Mouse (Mus musculus): ENCODE data around the gene Pde4b. TPM values are rescaled to one million over a fixed set of nuclear protein-coding genes. Genes with fewer than 3 reads are reported as not detected.
"Not testable (repeated sequence)": the region's sequence is repeated elsewhere in the genome, so short reads cannot be mapped to it uniquely, and the experiment has no call there.

Gene Pde4b
- polyA plus RNA-seq (2012; ENCODE audit: insufficient read depth, insufficient read length, missing spikeins), result 17.2 and 19.5 TPM in 2 replicates

- TF ChIP-seq CTCF (IDR thresholded peaks at IDR 0.05; ENCODE audit: low read depth, low read length) (no peak), POLR2A (IDR thresholded peaks at IDR 0.05; ENCODE audit: borderline replicate concordance, low read depth, low read length) (no peak)
- Histone ChIP-seq H3K27ac (ENCODE audit: insufficient read depth, low read depth, low read length) (no peak within 1 kb of the TSS), H3K4me1 (ENCODE audit: control insufficient read depth, insufficient read depth, low read length) (no peaks in the 10 kb centered on the region), H3K4me3 (ENCODE audit: insufficient read depth, low read length) (no peak within 1 kb of the TSS)
These were observed at the start of gene Pde4b for GRCm38 (mm10) chr4:102087091-102087565. TSS of gene Pde4b (plus strand) at chr4:102087543.

GRCm38 (mm10) chr4:102040190-102040589, 47.2 kb upstream of the Pde4b start:
- Histone ChIP-seq H3K4me3 (ENCODE audit: insufficient read depth, low read length) (no peak overlapping the region), H3K27ac (ENCODE audit: insufficient read depth, low read depth, low read length) (no peak overlapping the region), H3K4me1 (ENCODE audit: control insufficient read depth, insufficient read depth, low read length) (no peaks in the 10 kb centered on the region)
- TF ChIP-seq CTCF (IDR thresholded peaks at IDR 0.05; ENCODE audit: low read depth, low read length), result no peak
- no peak for TF ChIP-seq POLR2A (IDR thresholded peaks at IDR 0.05; ENCODE audit: borderline replicate concordance, low read depth, low read length)

DNA sequence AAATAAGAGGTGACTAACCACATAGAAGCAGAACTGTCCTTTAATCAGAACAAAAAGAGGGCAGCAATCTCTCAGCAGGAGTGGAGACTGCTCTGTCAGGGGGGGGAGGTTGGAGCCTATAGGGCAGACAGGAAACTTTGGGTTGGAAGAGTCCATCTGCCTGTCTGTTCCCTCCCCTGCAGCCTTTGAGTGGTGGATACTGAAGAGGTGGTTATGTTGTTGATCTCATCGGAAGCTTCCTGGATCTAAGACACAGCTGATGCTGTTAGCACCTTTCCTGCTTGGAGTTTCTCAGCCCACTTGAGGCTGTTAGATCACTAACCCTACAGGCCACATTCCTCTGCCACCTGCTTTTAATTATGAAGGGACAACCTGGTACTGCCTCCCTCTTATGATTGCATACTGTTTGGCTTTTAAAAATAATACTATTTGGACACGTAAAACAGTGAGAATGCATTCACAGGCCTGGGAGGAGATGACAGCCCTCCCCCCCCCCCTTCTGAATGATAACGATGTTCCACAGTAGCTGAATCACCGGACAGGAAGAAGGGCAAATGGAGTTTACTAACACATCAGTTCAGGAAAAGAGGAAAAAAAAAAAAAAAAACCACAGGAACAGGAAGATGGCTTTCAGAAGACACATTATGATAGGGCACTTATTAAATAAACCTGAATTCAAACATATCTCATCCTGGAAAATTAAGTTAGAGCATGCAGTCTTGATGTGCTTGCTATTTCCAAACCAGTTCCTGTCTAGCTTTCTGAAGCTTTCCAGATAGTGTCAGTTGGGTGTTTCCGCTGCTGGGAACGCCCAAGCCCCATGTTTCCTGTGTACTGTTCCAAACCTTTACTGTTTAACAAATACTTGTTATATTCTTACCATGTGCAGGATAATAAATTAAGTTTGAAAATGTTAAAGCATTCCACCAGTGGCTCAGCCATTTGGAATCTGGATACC, 41.9 kb upstream of the Pde4b start:
- Histone ChIP-seq H3K4me3 (ENCODE audit: insufficient read depth, low read length) (no peak overlapping the region), H3K27ac (ENCODE audit: insufficient read depth, low read depth, low read length) (no peak overlapping the region), H3K4me1 (ENCODE audit: control insufficient read depth, insufficient read depth, low read length) (no peaks in the 10 kb centered on the region)
- TF ChIP-seq POLR2A (IDR thresholded peaks at IDR 0.05; ENCODE audit: borderline replicate concordance, low read depth, low read length) (no peak), CTCF (IDR thresholded peaks at IDR 0.05; ENCODE audit: low read depth, low read length) (no peak)

GRCm38 (mm10) chr4:102049368-102049767, 38.0 kb upstream of the Pde4b start:
- not testable (repeated sequence) for H3K27ac ChIP-seq (ENCODE audit: insufficient read depth, low read depth, low read length); H3K4me3 ChIP-seq (ENCODE audit: insufficient read depth, low read length); H3K4me1 ChIP-seq (ENCODE audit: control insufficient read depth, insufficient read depth, low read length)

DNA sequence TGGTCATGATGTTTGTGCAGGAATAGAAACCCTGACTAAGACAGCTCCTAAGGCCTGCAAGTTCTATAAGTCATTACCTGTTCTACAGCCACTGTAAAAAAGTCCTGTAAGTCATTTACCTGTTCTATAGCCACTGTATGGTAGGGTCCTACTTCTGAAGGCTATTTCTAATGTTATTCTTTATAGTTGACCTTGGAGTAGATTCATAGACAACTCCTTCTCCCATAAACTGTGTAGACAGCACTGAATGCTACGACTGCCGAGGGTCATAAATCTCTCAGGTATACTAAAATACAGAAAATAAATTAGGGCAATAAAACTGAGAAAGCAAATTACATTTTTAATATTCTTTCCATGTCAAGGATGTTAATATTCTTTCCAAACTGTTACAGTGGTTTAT, 26.0 kb upstream of the Pde4b start:
- no peak overlapping the region for H3K4me3 ChIP-seq (ENCODE audit: insufficient read depth, low read length)

GRCm38 (mm10) chr4:102069314-102069713, 18.0 kb upstream of the Pde4b start:
- no peak overlapping the region for H3K4me3 ChIP-seq (ENCODE audit: insufficient read depth, low read length)
- H3K4me1 ChIP-seq (ENCODE audit: control insufficient read depth, insufficient read depth, low read length), result no peaks in the 10 kb centered on the region
- no peak overlapping the region for H3K27ac ChIP-seq (ENCODE audit: insufficient read depth, low read depth, low read length)
- TF ChIP-seq CTCF (IDR thresholded peaks at IDR 0.05; ENCODE audit: low read depth, low read length), result no peak
- TF ChIP-seq POLR2A (IDR thresholded peaks at IDR 0.05; ENCODE audit: borderline replicate concordance, low read depth, low read length), result no peak

More for the DNA sequence above, 26.0 kb upstream of the Pde4b start:
- TF ChIP-seq POLR2A (IDR thresholded peaks at IDR 0.05; ENCODE audit: borderline replicate concordance, low read depth, low read length) (no peak), CTCF (IDR thresholded peaks at IDR 0.05; ENCODE audit: low read depth, low read length) (no peak)
- H3K4me1 ChIP-seq (ENCODE audit: control insufficient read depth, insufficient read depth, low read length), result no peaks in the 10 kb centered on the region
- no peak overlapping the region for H3K27ac ChIP-seq (ENCODE audit: insufficient read depth, low read depth, low read length)

DNA sequence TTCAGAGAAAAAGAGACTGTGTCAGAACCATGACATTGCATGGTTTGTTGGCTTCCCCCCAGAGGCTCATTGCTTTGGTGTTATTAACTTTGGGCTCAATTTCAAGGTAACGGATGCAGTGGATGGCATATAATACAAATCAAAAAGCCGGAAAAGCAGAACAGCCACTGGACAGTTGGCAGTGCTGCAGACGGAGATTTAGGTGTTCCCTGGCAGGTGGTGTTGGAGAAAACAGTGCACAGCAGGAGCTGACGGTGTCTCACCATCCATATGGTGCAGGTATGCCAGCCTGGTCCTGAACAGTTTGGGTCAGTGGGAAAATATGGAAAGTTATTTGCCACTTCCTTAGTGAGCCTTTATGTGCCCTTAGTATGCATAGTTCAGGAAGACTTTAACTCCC, 1.0 kb upstream of the Pde4b start:
- no peak for TF ChIP-seq CTCF (IDR thresholded peaks at IDR 0.05; ENCODE audit: low read depth, low read length)
- no peak for TF ChIP-seq POLR2A (IDR thresholded peaks at IDR 0.05; ENCODE audit: borderline replicate concordance, low read depth, low read length)
- Histone ChIP-seq H3K27ac (ENCODE audit: insufficient read depth, low read depth, low read length) (no peak overlapping the region), H3K4me1 (ENCODE audit: control insufficient read depth, insufficient read depth, low read length) (no peaks in the 10 kb centered on the region), H3K4me3 (ENCODE audit: insufficient read depth, low read length) (no peak overlapping the region)

GRCm38 (mm10) chr4:102087566-102088234, 357 bp downstream of the Pde4b start:
- TF ChIP-seq CTCF (IDR thresholded peaks at IDR 0.05; ENCODE audit: low read depth, low read length) (no peak), POLR2A (IDR thresholded peaks at IDR 0.05; ENCODE audit: borderline replicate concordance, low read depth, low read length) (no peak)
- Histone ChIP-seq H3K4me3 (ENCODE audit: insufficient read depth, low read length) (no peak overlapping the region), H3K4me1 (ENCODE audit: control insufficient read depth, insufficient read depth, low read length) (no peaks in the 10 kb centered on the region), H3K27ac (ENCODE audit: insufficient read depth, low read depth, low read length) (no peak overlapping the region)

DNA sequence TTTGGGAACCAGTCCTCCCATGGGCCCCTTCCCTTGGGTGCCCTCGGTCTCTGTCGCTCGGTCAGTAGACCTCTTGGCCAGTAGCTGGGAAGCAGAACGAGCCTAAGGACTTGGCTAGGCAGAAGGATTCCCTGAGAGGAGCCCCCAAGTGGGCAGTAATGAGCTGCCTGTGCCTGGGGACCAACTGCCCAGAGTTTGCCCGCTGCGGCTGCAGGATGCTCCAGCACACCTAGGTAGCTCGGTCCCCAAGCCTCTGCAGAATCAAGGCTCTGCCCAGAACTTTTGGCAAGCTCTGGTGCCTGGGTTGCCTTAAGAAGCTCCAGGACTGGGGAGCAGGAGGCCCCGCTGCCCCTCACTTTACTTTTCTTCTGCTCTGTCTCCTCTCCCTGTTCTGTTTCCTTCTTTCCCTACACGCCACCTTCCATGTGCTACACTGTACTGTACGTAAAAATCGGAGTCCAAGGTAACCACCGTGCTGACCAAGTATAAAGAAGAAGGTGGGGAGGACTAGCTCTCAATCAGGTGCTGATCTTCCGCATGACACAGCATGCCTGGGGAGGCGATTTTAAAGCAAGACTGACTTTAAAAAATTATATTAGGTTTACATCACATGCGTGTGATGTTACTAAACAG, 1.0 kb downstream of the Pde4b start:
- no peak overlapping the region for H3K27ac ChIP-seq (ENCODE audit: insufficient read depth, low read depth, low read length)
- no peak for TF ChIP-seq CTCF (IDR thresholded peaks at IDR 0.05; ENCODE audit: low read depth, low read length)
- no peak for TF ChIP-seq POLR2A (IDR thresholded peaks at IDR 0.05; ENCODE audit: borderline replicate concordance, low read depth, low read length)
- no peaks in the 10 kb centered on the region for H3K4me1 ChIP-seq (ENCODE audit: control insufficient read depth, insufficient read depth, low read length)
- H3K4me3 ChIP-seq (ENCODE audit: insufficient read depth, low read length), result no peak overlapping the region

Data from bone marrow macrophage, adult 2 months (primary cell).